Mouse (Mus musculus): ENCODE measurements around the gene Akt1. TPM values are rescaled to one million over a fixed set of nuclear protein-coding genes. Genes with fewer than 3 reads are reported as not detected.

Gene Akt1
- 154 and 156 TPM in 2 replicates for polyA plus RNA-seq (2016; fragmentation: Nextera tagmentation; extraction: Ambion mirVana)

DNA sequence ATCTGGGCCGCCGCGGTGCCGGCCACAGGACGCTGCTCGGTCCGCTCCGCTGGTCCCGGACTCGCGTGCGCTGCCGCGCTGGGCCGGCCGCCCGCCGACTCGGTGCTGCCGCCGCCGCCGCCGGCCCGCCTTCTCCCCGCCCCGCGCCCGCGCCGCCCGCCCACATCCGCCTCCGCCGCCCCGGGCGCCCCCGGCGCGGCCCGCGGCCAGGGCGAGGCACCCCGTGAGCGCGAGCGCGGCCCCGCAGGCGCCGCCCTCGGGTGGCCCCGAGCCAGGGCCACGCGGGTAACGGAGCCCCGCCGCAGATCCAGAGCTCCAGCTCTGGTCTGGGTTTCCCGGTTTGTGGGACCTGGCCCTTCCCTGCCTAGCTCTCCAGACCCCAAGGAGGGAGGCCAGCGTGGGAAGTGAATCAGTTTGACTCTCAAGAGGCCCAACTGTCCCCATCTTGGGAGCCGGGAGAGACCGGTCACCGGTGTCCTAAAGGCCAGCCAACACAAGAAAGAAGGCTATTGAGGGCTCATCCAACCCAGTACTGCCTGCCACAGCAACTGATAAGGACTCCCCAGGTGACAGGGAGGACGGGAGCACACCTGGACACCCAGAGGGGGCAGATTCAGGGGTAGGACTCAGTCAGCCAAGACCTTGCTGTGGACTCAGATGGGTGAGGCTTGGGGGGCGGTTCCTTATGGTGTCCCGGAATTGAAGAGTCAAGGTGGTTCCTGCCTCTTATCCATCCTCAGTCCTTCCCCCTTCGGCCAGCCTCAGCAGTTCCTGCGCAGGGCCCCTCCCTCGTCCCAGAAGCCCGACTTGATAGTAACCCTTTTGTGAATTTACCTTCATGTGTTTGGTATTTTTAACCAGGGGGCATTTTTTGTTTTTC, at the start of gene Akt1:
Akt1 (minus strand) TSS at position 753 of the 880 bp plus-strand sequence.
- Histone ChIP-seq H3K9me3 (replicated peaks) (no peaks in the 10 kb centered on the region), H3K4me3 (peak within 1 kb of the TSS; percentile 99), H3K4me2 (replicated peaks) (peak within 1 kb of the TSS; percentile 91), H3K4me1 (peaks cover 60% of the 10 kb centered on the region), H3K9ac (peak within 1 kb of the TSS; percentile 100), H3K36me3 (peaks cover 20% of the 10 kb centered on the region), H3K27me3 (peaks cover 24% of the 10 kb centered on the region), H3K27ac (peak within 1 kb of the TSS; percentile 96)
- WGBS: under 1% methylated on average over 62 of the region's 70 CpGs
- peak; percentile 5; the same call in 1 of the 2 replicates for ATAC-seq (ENCODE audit: low FRiP score)

DNA sequence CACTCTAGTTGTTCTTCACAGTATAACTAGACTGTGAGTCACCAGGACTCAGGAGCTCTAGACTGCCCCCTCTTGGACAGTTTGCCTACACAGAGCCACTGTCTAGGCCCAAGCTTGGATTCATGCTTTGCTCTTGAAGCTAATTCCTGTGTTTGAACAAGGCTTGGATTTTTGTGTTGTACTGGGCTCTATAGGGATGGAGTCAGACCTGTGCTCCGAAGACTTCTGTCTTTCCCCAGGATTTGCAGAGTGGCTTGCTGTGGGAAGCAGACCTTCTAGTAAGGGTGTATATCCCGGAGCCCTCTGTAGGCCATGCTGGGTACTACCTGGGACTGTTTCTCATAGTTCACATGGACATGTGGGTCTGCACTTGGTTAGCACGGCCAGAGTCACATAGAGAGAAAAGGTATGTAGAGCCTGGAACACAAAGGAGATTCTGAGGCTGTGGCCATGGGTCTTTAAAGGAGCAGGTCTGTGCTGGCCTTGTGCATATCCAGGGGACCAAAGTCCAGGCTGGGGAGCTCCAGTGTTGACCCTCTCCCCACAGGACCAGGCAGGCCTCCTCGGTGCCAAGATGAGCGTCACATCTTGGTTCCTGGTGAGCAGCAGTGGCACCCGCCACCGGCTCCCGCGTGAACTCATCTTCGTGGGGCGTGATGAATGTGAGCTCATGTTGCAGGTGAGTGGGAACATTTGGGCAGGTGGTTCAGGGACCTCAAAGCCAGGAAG, 49.6 kb upstream of the Akt1 start:
- 80% methylated on average over 11 of the region's 11 CpGs for WGBS
- Histone ChIP-seq H3K36me3 (0 out of 2 replicates have a peak, but pooled peaks cover 4% of the 10 kb centered on the region), H3K27ac (no peak overlapping the region), H3K4me3 (no peak overlapping the region), H3K27me3 (peaks cover 40% of the 10 kb centered on the region), H3K9ac (no peak overlapping the region), H3K9me3 (replicated peaks) (no peaks in the 10 kb centered on the region), H3K4me2 (replicated peaks) (no peak overlapping the region), H3K4me1 (peaks cover 26% of the 10 kb centered on the region)
- ATAC-seq (ENCODE audit: low FRiP score): no peak

DNA sequence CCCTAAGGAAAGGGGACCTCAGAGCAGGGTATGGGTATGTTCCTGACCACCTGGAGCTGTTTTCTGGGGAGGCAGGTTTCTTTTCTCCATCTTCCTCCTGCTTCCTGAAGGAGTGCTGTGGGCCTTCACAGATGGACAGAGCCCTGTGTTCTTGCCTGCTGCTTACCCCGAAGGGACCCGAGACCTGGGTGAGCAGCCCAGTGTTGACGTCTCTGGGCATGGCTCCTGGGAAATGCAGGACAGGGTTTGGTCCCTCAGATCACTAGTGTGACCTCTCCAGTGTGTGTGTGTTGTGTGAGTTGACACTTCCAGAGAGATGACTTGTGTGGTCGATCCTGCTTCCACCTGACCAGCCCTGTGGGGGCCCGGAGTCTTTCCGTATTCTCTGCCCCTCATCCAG, 48.8 kb upstream of the Akt1 start:
- ATAC-seq (ENCODE audit: low FRiP score): no peak
- H3K4me1 ChIP-seq: peaks cover 26% of the 10 kb centered on the region
- peak overlapping the region; percentile 95 for H3K9ac ChIP-seq
- H3K36me3 ChIP-seq: 0 out of 2 replicates have a peak, but pooled peaks cover 4% of the 10 kb centered on the region
- H3K27me3 ChIP-seq: peaks cover 42% of the 10 kb centered on the region
- peak overlapping the region; percentile 91 for H3K4me3 ChIP-seq
- H3K9me3 ChIP-seq (replicated peaks): no peaks in the 10 kb centered on the region
- no peak overlapping the region; the same call in 1 of the 2 replicates for H3K27ac ChIP-seq
- peak overlapping the region; percentile 99 for H3K4me2 ChIP-seq (replicated peaks)
- 91% methylated on average over 6 of the region's 6 CpGs for WGBS

DNA sequence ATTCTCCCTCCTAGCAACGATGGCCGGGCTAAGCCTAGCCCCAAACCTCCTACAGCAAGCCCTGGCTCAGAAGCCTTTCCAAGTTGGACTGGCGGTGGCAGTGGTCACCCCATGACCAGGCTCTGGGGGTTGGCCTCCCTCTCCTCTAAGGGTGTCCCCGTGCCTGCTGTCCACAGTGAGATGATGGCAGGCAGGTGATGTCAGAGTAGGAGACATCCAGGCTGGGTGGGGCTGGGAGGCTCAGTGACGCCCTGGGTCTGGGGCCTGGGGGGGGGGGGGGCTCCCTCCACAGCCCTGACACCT, 48.3 kb upstream of the Akt1 start:
- Histone ChIP-seq H3K4me1 (peaks cover 26% of the 10 kb centered on the region), H3K9me3 (replicated peaks) (no peaks in the 10 kb centered on the region), H3K27ac (peak overlapping the region; percentile 60), H3K36me3 (0 out of 2 replicates have a peak, but pooled peaks cover 4% of the 10 kb centered on the region), H3K4me2 (replicated peaks) (peak overlapping the region; percentile 99), H3K27me3 (peaks cover 42% of the 10 kb centered on the region), H3K4me3 (peak overlapping the region; percentile 91), H3K9ac (peak overlapping the region; percentile 95)
- ATAC-seq (ENCODE audit: low FRiP score): peak; percentile 21; the same call in 1 of the 2 replicates
- WGBS: 5% methylated on average over 5 of the region's 5 CpGs

DNA sequence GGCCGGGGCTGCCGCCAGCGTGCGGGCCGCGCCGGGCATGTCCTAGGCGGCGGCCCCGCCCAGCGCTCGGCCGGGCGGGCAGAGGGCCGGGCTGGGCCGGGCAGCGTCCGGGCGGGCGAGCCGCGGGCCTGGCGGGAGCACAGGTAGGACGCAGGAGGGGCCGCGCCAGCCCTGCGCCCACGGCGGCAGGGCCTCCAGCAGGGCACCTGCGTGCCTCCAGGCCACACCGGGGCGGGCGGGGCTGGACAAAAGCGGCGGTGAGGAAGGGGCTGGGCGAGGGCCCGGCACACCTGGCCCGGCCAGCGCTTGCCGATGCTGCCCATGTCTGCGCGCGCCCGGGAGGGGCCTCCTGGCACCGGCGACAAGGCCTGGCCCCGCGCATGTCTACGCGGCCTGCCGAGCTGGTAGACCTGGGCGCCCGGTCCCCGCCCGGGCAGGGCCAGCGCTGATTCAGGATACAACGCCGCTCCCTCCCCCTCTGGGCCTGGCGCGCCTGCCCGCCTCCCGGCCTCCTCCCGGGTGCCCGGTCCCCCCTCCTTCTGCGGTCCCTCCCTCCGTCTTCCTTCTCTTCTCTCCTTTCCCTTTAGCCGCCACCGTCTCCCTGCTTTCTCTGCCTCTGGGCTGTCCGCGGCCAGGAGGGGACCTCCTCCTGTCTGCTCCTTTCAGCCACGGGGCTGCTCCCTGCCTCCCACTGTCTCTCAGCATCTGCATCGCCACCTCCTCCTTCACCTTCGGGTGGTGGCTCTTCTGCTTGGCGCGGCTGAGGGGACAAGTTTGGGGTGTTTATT, 47.8 kb upstream of the Akt1 start:
- H3K27me3 ChIP-seq: peaks cover 42% of the 10 kb centered on the region
- H3K4me2 ChIP-seq (replicated peaks): peak overlapping the region; percentile 99
- no peaks in the 10 kb centered on the region for H3K9me3 ChIP-seq (replicated peaks)
- H3K27ac ChIP-seq: peak overlapping the region; percentile 60
- H3K4me3 ChIP-seq: peak overlapping the region; percentile 91
- H3K4me1 ChIP-seq: peaks cover 24% of the 10 kb centered on the region
- H3K36me3 ChIP-seq: 0 out of 2 replicates have a peak, but pooled peaks cover 4% of the 10 kb centered on the region
- peak; percentile 66 for ATAC-seq (ENCODE audit: low FRiP score)
- WGBS: under 1% methylated on average over 35 of the region's 75 CpGs
- H3K9ac ChIP-seq: peak overlapping the region; percentile 95

DNA sequence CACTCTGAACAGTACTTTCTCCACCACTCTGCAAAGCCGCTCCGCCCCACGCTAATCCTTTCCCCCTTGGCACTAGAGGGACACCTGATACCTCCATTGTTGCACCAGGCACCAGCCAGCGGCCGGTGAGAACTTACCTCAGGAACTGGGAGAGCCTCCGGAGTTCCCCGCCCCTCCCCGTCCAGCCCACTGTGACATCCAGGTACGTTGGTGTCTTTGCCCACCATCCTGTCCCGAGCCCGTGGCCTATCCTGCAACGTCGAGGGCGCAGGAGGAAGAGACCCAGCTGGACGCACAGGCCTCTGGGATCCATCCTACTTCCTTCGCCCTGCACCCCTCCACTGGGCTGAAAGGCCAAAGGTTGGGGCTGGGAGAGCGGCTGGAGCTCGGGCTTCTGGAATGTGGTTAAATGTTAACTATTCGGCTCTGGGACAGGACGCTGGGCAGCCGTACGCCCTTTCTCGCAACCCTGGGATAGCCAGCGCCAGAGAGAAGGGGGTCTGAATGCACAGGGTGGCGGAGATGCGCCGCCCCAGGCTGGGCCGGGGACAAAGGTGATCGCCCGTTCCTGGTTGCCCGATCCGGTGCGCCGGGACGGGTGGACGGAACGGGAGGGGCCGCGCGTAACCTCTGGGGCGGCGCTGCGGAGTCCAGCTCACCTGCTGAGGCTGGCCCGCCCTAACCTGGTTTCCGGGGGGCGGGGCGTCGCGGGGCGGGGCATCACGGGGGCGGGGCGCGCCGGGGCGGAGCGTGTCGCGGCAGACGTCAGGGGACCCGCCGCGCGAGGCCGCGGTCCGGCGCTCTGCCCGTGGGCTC, 46.9 kb upstream of the Akt1 start:
- 2% methylated on average over 48 of the region's 69 CpGs for WGBS
- Histone ChIP-seq H3K4me1 (peaks cover 23% of the 10 kb centered on the region), H3K4me2 (replicated peaks) (peak overlapping the region; percentile 99), H3K9me3 (replicated peaks) (no peaks in the 10 kb centered on the region), H3K9ac (peak overlapping the region; percentile 95), H3K27me3 (peaks cover 42% of the 10 kb centered on the region), H3K36me3 (0 out of 2 replicates have a peak, but pooled peaks cover 4% of the 10 kb centered on the region), H3K27ac (peak overlapping the region; percentile 24; the same call in 1 of the 2 replicates), H3K4me3 (peak overlapping the region; percentile 91)
- peak; percentile 39 for ATAC-seq (ENCODE audit: low FRiP score)

DNA sequence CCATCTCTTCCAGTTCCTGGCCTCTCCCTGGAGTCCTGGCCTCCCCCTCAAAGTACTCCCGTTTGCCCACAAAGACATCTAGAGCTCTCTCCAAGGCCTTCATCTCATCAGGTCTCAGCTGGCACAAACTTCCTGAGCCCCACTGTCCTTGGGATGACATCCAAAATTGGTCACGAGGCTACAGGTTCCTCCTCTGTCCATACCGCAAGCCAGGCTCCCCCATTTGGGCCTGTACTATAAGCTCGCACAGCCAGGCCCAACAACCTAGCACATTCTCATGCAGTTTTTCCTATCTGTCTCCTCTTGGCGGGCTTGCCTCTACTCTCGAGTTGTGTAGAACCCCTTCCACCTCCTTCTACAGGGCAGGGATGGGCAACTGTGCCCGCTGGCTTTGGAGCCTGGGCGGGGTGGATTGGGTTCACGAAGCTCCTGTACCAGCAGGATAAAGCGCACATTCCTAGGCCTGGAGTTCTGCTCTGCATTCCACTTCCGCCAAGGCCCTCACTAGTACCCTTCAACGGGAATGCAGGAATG, 46.3 kb upstream of the Akt1 start:
- Histone ChIP-seq H3K27ac (no peak overlapping the region; the same call in 1 of the 2 replicates), H3K4me3 (peak overlapping the region; percentile 91; the same call in 1 of the 2 replicates), H3K9me3 (replicated peaks) (no peaks in the 10 kb centered on the region), H3K4me1 (peaks cover 23% of the 10 kb centered on the region), H3K36me3 (0 out of 2 replicates have a peak, but pooled peaks cover 4% of the 10 kb centered on the region), H3K27me3 (peaks cover 42% of the 10 kb centered on the region), H3K4me2 (replicated peaks) (peak overlapping the region; percentile 99), H3K9ac (no peak overlapping the region; the same call in 1 of the 2 replicates)
- 36% methylated on average over 12 of the region's 12 CpGs for WGBS
- no peak for ATAC-seq (ENCODE audit: low FRiP score)

DNA sequence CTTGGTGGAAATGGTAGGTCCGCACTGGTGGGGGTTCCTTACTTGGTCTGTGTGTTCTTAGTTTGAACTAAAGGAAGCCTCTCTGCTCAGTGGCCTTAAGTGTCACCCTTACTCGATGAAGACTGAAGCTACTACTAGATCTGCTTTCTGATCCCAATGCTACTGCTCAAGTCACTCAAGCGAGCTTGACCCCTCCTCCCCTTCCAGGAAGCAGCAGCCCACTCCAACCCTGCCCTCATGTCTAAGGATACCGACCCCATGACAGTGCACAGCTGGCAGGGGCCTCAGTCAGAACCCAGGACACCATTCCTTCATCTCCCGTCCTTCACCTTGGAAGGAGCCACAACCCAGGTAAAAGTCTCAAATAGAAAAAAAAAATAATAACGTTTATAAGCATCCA, 45.5 kb upstream of the Akt1 start, which contains the start of gene Cep170b:
Cep170b (plus strand) TSS at position 240 of the 400 bp plus-strand sequence.
- H3K27me3 ChIP-seq: peaks cover 42% of the 10 kb centered on the region
- H3K4me3 ChIP-seq: peak within 1 kb of the TSS; percentile 91; the same call in 1 of the 2 replicates
- H3K4me1 ChIP-seq: peaks cover 20% of the 10 kb centered on the region
- H3K4me2 ChIP-seq (replicated peaks): peak within 1 kb of the TSS; percentile 99
- H3K9ac ChIP-seq: no peak within 1 kb of the TSS; the same call in 1 of the 2 replicates
- H3K9me3 ChIP-seq (replicated peaks): no peaks in the 10 kb centered on the region
- ATAC-seq (ENCODE audit: low FRiP score): no peak
- no peaks in the 10 kb centered on the region for H3K36me3 ChIP-seq
- H3K27ac ChIP-seq: no peak within 1 kb of the TSS; the same call in 1 of the 2 replicates
- WGBS: 69% methylated on average over 6 of the region's 6 CpGs

DNA sequence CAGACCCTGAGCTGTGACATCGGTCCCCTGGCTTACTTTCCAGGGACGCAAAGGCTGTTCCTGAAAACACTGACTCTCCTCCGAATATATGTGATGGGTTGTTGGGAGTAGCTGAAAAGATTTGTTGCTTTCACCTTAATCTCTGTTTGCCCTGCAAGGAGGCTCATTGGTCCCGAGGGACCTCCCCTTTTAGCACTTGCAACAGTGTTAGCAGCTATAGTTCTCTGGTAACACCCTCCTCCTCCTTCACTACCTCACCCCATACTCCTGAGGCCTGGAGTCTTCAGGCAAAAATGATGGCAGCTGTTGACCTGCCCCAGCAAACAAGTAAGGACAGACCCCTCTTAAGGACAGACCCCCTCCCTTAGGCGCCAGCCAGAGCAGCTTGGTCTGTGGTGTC, 44.3 kb upstream of the Akt1 start:
- no peak for ATAC-seq (ENCODE audit: low FRiP score)
- Histone ChIP-seq H3K27me3 (peaks cover 42% of the 10 kb centered on the region), H3K9me3 (replicated peaks) (no peaks in the 10 kb centered on the region), H3K9ac (no peak overlapping the region), H3K27ac (no peak overlapping the region), H3K36me3 (no peaks in the 10 kb centered on the region), H3K4me3 (no peak overlapping the region), H3K4me1 (peaks cover 17% of the 10 kb centered on the region), H3K4me2 (replicated peaks) (no peak overlapping the region)
- WGBS: 68% methylated on average over 5 of the region's 5 CpGs

DNA sequence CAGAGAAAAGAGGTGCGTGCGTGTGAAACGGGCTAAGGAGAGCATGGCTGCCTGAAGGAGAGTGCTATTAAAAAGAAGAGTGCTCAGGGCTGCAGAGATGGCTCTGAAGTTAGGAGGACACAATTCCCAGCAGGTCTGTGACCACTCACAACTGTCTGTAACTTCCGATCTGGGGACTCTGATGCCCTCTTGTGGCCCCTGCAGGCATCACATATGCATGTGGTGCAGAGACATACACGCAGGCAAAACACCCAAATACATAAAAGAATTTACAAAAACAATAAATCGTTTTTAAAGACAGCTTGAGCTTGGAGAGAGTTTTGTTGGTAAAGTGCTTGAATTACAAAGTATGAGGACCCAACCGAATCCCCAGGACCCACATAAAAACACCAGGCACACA, 42.5 kb upstream of the Akt1 start:
- peaks cover 4% of the 10 kb centered on the region; the same call in 1 of the 2 replicates for H3K4me1 ChIP-seq
- ATAC-seq (ENCODE audit: low FRiP score): no peak
- no peak overlapping the region for H3K9ac ChIP-seq
- H3K9me3 ChIP-seq (replicated peaks): no peaks in the 10 kb centered on the region
- WGBS: 27% methylated on average over 7 of the region's 7 CpGs
- H3K4me3 ChIP-seq: no peak overlapping the region
- H3K36me3 ChIP-seq: no peaks in the 10 kb centered on the region
- peaks cover 30% of the 10 kb centered on the region for H3K27me3 ChIP-seq
- H3K27ac ChIP-seq: no peak overlapping the region
- no peak overlapping the region for H3K4me2 ChIP-seq (replicated peaks)

DNA sequence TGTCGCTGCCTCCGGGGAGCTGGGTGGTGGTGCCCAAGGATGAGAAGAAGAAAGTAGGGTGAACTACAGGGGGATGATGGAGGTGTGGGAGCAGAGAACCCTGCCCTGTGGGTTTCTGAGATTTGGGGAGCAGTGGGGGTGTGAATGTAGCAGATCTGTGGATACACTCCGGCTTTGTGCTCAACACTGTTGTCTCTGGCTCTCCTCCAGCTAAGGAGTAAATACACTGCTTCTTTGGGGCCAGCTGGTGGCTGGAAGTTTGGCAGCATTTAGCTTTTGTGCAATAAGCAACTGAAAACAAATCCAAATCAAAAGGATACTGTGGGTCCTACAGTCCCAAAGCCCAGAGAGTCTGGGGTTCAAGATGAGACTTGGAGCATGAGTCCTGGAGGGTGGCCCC, 39.3 kb upstream of the Akt1 start:
- Histone ChIP-seq H3K9me3 (replicated peaks) (no peaks in the 10 kb centered on the region), H3K4me1 (no peaks in the 10 kb centered on the region), H3K27ac (no peak overlapping the region; the same call in 1 of the 2 replicates), H3K4me3 (no peak overlapping the region), H3K9ac (no peak overlapping the region), H3K36me3 (no peaks in the 10 kb centered on the region), H3K27me3 (peaks cover 7% of the 10 kb centered on the region), H3K4me2 (replicated peaks) (no peak overlapping the region)
- 79% methylated on average over 3 of the region's 3 CpGs for WGBS
- ATAC-seq (ENCODE audit: low FRiP score): no peak
